Mouse (Mus musculus) embryonic facial prominence, embryonic 10.5 days (tissue): Measurements from ENCODE around the gene Parvb. TPM values are rescaled to one million over a fixed set of nuclear protein-coding genes. Genes with fewer than 3 reads are reported as not detected.

Source experiments
- DNase-seq: peaks from one replicate; pipeline ENCODE4 v3.0.0-alpha.2; 2017; ENCODE audit warnings: low spot score
- H3K27ac ChIP-seq: fragments of 300-500 bp; sonication (generic); replicated peaks from 2 replicates; pipeline ENCODE4 v1.5.1; 2016; ENCODE audit warnings: mild to moderate bottlenecking
- H3K27me3 ChIP-seq: fragments of 300-500 bp; sonication (generic); replicated peaks from 2 replicates; pipeline ENCODE4 v1.6.1; 2016; ENCODE audit warnings: low read depth, mild to moderate bottlenecking; ENCODE audit not compliant: poor library complexity, severe bottlenecking
- H3K36me3 ChIP-seq: fragments of 300-500 bp; sonication (generic); replicated peaks from 2 replicates; pipeline ENCODE4 v1.6.1; 2016; ENCODE audit warnings: mild to moderate bottlenecking, moderate library complexity
- H3K4me1 ChIP-seq: fragments of 300-500 bp; sonication (generic); 2 replicates; pipeline ENCODE4 v1.6.1; 2016
- H3K4me3 ChIP-seq: fragments of 300-500 bp; sonication (generic); 2 replicates; pipeline ENCODE4 v1.5.1; 2016; ENCODE audit warnings: mild to moderate bottlenecking, moderate library complexity
- H3K9me3 ChIP-seq: fragments of 300-500 bp; sonication (generic); 2 replicates; pipeline ENCODE4 v1.6.1; 2016; ENCODE audit warnings: mild to moderate bottlenecking
- WGBS: fragments of 180-500 bp; shearing (Covaris S2); methylation state at CpG from one replicate; pipeline ENCODE4 v1.1.7; 2016; 5-methylcytosine and 5-hydroxymethylcytosine counted together
- polyA plus RNA-seq: library from polyadenylated mRNA; unstranded; fragments of >200 nt; fragmentation: Nextera tagmentation; extraction: Ambion mirVana; gene quantifications from 2 replicates; pipeline ENCODE4 v1.2.1, GENCODE M21; 2016

The Parvb gene
- polyA plus RNA-seq, 1 experiment from 2014 or later = 7.1 TPM

DNA sequence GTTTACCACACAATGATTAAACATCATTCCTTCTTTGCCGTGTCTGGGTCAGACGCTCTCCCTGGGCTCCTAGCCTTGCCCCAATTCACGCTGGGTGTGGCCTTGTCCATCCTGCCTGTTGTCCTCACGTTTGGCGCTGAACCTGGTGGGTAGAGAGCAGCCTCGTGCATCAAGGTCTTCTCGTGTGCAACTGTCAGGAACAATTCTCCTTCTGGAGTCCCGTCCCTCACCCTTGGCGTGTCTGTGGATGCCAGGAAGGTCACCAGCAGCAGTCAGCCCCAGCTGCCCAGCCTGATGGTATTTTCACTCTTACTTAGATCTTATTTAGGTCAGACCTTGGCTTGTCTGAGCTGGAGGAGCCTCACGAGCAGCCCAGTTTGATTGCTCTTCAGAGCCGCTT, 33.3 kb downstream of the Parvb start:
- Histone ChIP-seq H3K27ac (0 out of 2 replicates have a peak overlapping the region, but pooled peaks have one; percentile 66), H3K36me3 (peaks cover 6% of the 10 kb centered on the region; the same call in 1 of the 2 replicates), H3K4me1 (peaks cover 42% of the 10 kb centered on the region), H3K9me3 (no peaks in the 10 kb centered on the region), H3K4me3 (no peak overlapping the region), H3K27me3 (no peaks in the 10 kb centered on the region)
- WGBS = 68% methylated on average over 11 of the region's 11 CpGs
- no peak for DNase-seq

DNA sequence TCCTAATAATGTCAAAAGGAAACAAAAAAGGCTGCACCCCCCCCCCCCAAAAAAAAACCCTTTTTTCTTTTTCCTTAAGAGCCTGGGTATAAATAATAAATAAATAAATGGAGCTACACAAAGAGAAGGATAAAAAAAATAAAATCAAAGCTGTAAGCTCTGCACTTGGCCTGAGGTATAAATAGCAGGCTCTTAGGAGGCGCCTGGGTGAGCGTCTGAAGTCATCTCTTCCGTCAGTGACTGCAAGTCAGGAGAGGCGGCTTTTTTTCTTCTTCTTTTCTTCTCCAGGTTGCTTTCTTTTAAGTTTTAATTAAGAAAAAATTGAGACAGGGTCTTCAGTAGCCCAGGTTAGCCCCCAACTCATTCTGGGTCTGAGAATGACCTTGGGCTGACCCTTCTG, 34.4 kb downstream of the Parvb start:
- no peaks in the 10 kb centered on the region for H3K9me3 ChIP-seq
- DNase-seq = no peak
- WGBS = 79% methylated on average over 4 of the region's 4 CpGs
- H3K4me3 ChIP-seq = no peak overlapping the region
- H3K27ac ChIP-seq = no peak overlapping the region
- no peaks in the 10 kb centered on the region for H3K27me3 ChIP-seq
- H3K36me3 ChIP-seq = peaks cover 9% of the 10 kb centered on the region
- peaks cover 36% of the 10 kb centered on the region for H3K4me1 ChIP-seq

GRCm38 (mm10) chr15:84267720-84268260, 35.9 kb downstream of the Parvb start:
- H3K9me3 ChIP-seq = no peaks in the 10 kb centered on the region
- H3K27ac ChIP-seq = no peak overlapping the region; the same call in 1 of the 2 replicates
- H3K36me3 ChIP-seq = peaks cover 22% of the 10 kb centered on the region
- no peak overlapping the region for H3K4me3 ChIP-seq
- peaks cover 36% of the 10 kb centered on the region for H3K4me1 ChIP-seq
- H3K27me3 ChIP-seq = no peaks in the 10 kb centered on the region
- WGBS = 94% methylated on average over 11 of the region's 11 CpGs
- no peak for DNase-seq

GRCm38 (mm10) chr15:84269107-84269633, 37.3 kb downstream of the Parvb start:
- Histone ChIP-seq H3K9me3 (no peaks in the 10 kb centered on the region; the same call in 1 of the 2 replicates), H3K4me3 (no peak overlapping the region), H3K27me3 (no peaks in the 10 kb centered on the region), H3K4me1 (peaks cover 27% of the 10 kb centered on the region), H3K27ac (no peak overlapping the region), H3K36me3 (peaks cover 34% of the 10 kb centered on the region)
- 77% methylated on average over 10 of the region's 10 CpGs for WGBS
- DNase-seq = no peak

DNA sequence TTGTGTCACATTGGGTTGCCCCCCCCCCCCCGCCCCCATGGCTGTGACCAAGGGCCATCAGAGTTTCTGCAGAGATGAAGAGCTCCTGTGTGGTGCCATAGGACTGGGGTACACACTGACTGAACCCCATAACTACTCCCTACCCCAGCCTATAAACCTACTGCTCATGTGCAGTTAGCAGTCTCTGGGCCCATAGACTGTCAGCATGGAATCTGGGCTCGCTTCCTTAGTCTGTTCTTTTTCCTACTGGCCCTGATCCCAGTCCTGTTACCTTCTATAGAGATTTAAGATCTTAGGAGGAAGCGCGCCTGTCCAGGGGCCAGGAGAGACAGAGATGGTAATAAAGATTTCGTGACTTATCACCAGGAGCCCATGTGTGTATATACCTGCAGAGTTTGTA, 38.2 kb downstream of the Parvb start:
- H3K36me3 ChIP-seq = peaks cover 41% of the 10 kb centered on the region
- 84% methylated on average over 5 of the region's 5 CpGs for WGBS
- no peaks in the 10 kb centered on the region; the same call in 1 of the 2 replicates for H3K9me3 ChIP-seq
- H3K27ac ChIP-seq = no peak overlapping the region; the same call in 1 of the 2 replicates
- H3K4me1 ChIP-seq = peaks cover 27% of the 10 kb centered on the region
- H3K4me3 ChIP-seq = no peak overlapping the region
- H3K27me3 ChIP-seq = no peaks in the 10 kb centered on the region
- DNase-seq = no peak

GRCm38 (mm10) chr15:84270463-84270862, 38.6 kb downstream of the Parvb start:
- 77% methylated on average over 6 of the region's 6 CpGs for WGBS
- no peak overlapping the region for H3K4me3 ChIP-seq
- peaks cover 41% of the 10 kb centered on the region for H3K36me3 ChIP-seq
- DNase-seq = no peak
- H3K9me3 ChIP-seq = no peaks in the 10 kb centered on the region; the same call in 1 of the 2 replicates
- no peaks in the 10 kb centered on the region for H3K27me3 ChIP-seq
- H3K4me1 ChIP-seq = peaks cover 23% of the 10 kb centered on the region
- no peak overlapping the region; the same call in 1 of the 2 replicates for H3K27ac ChIP-seq

DNA sequence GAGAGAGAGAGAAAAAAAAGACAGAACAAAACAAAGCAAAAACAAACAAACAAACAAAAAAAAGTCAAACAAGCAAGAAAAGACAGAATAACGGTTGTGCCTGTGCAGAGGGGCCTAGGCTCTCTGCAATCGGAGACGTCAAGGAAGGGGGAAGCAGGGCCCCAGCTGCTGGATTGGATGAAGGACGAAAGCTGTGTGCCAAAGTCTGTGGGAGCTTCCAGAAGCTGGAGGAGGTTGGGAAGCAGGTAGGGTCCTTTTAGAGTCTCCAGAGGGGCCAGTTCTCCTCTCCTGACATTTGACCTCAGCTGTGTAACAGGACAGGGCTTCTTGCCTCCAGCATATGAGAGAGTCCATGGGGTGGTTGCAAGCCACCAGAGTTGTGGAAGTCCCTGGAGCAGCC, 44.2 kb downstream of the Parvb start:
- DNase-seq = no peak
- no peak overlapping the region for H3K4me3 ChIP-seq
- H3K4me1 ChIP-seq = no peaks in the 10 kb centered on the region
- no peaks in the 10 kb centered on the region for H3K27me3 ChIP-seq
- no peak overlapping the region for H3K27ac ChIP-seq
- WGBS = 90% methylated on average over 4 of the region's 4 CpGs
- H3K9me3 ChIP-seq = no peaks in the 10 kb centered on the region; the same call in 1 of the 2 replicates
- H3K36me3 ChIP-seq = peaks cover 65% of the 10 kb centered on the region

GRCm38 (mm10) chr15:84278091-84278490, 46.2 kb downstream of the Parvb start:
- Histone ChIP-seq H3K36me3 (peaks cover 55% of the 10 kb centered on the region), H3K9me3 (no peaks in the 10 kb centered on the region; the same call in 1 of the 2 replicates), H3K27ac (no peak overlapping the region), H3K4me1 (no peaks in the 10 kb centered on the region), H3K4me3 (no peak overlapping the region), H3K27me3 (no peaks in the 10 kb centered on the region)
- DNase-seq = no peak
- WGBS = 86% methylated on average over 7 of the region's 7 CpGs

- Histone ChIP-seq H3K27ac (no peak overlapping the region), H3K9me3 (no peaks in the 10 kb centered on the region; the same call in 1 of the 2 replicates), H3K36me3 (peaks cover 56% of the 10 kb centered on the region), H3K27me3 (no peaks in the 10 kb centered on the region), H3K4me3 (no peak overlapping the region), H3K4me1 (no peaks in the 10 kb centered on the region)
- DNase-seq = no peak
- WGBS = 72% methylated on average over 7 of the region's 7 CpGs
These were observed 46.8 kb downstream of the Parvb start for GRCm38 (mm10) chr15:84278656-84279055.

DNA sequence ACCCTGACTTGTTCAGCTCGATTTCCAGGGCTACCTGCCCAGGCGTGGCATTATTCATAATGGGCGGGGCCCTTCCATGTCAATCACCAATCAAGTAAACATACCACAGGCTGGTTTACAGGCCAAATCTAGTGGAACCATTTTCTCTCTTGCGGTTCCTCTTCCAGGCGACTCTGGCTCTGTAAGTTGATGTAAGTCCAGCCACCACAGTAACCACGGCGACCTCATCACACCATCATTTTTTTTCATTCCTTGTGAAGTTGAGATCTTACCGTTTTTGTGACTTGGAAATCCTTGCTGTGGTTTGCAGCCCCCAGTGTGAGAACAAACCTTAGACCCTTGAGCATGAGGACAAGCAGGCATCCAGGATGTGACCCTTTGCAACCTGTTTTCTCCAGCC, 48.5 kb downstream of the Parvb start:
- H3K4me1 ChIP-seq = peaks cover 3% of the 10 kb centered on the region; the same call in 1 of the 2 replicates
- no peak for DNase-seq
- no peak overlapping the region for H3K4me3 ChIP-seq
- no peaks in the 10 kb centered on the region for H3K27me3 ChIP-seq
- no peaks in the 10 kb centered on the region for H3K9me3 ChIP-seq
- no peak overlapping the region for H3K27ac ChIP-seq
- peaks cover 53% of the 10 kb centered on the region for H3K36me3 ChIP-seq
- 88% methylated on average over 8 of the region's 8 CpGs for WGBS

DNA sequence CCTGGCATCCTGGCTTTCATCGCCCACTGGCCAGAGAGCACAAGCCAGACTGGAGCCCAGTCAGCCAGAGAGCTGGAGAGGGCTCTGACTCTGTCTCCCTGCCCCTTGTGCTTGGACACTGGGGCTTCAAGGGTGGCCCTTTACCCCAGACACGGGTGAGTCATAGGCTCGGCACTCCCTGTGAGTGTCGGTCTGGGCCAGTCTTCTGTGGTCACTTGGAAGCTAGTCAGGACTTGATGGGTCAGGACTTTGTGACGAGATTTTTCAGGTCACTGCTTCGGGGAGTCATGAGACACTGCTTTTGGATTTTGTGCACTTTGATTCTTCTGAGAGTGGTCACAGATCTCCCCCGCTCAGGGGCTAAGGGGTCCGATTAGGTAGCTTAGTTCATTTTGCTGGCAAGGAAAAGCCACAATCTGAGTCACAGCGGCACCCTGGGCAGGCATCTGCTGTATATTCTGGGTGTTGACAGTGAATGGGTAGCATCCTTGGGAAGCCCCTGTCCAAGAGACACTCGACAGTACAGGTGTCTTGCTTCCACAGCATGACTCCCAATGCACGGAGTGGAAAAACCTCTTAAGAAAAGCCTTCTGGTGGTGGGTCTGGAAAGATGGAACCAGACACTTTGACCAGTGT, 49.0 kb downstream of the Parvb start:
- Histone ChIP-seq H3K27ac (no peak overlapping the region), H3K4me3 (no peak overlapping the region), H3K27me3 (no peaks in the 10 kb centered on the region), H3K36me3 (peaks cover 48% of the 10 kb centered on the region), H3K4me1 (peaks cover 8% of the 10 kb centered on the region; the same call in 1 of the 2 replicates), H3K9me3 (no peaks in the 10 kb centered on the region)
- 88% methylated on average over 11 of the region's 11 CpGs for WGBS
- DNase-seq = no peak

- Histone ChIP-seq H3K36me3 (peaks cover 39% of the 10 kb centered on the region), H3K27ac (no peak overlapping the region), H3K4me3 (no peak overlapping the region), H3K9me3 (no peaks in the 10 kb centered on the region), H3K4me1 (peaks cover 20% of the 10 kb centered on the region), H3K27me3 (no peaks in the 10 kb centered on the region)
- DNase-seq = no peak
- WGBS = 78% methylated on average over 20 of the region's 20 CpGs
These were observed 50.6 kb downstream of the Parvb start for GRCm38 (mm10) chr15:84282206-84283085.
